Mouse (Mus musculus) heart, postnatal 0 days (tissue): ENCODE data around the gene Slc36a3.

Experiments used
- CTCF ChIP-seq: IDR thresholded peaks from 2 replicates; pipeline ENCODE4 v1.5.1; 2016; ENCODE audit warnings: antibody characterized with exemption, control low read depth, low read depth
- EP300 ChIP-seq: IDR thresholded peaks from 2 replicates; pipeline ENCODE4 v1.6.1; 2016; ENCODE audit warnings: antibody characterized with exemption, low read depth

DNA sequence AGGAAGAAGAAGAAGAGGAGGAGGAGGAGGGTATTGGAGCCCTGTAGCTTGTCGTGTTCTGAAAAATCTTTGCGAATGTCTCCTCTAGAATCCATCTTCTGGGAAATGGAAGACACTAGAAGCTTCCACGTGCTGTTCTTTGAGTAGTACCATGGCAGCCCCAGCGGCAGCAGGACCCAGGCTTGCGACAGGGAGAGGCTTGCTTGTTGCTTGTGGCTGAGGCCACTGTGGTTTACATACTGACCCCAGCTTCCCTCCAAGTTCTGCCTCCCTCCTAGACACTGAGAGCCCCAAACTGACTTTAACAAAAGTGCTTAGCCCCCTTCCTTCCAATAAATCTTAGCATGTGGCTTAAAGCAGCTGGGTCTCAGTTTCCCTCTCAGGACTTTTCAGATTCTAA is 32.7 kb upstream of the Slc36a3 start:
- TF ChIP-seq CTCF (no peak), EP300 (no peak)
